Mouse (Mus musculus) limb, embryonic 10.5 days (tissue): Measurements from ENCODE around the gene Mcur1. TPM values are rescaled to one million over a fixed set of nuclear protein-coding genes. Genes with fewer than 3 reads are reported as not detected.

ENCODE experiments used
- DNase-seq: peaks from one replicate; pipeline ENCODE4 v3.0.0-alpha.2; 2017; ENCODE audit warnings: low spot score
- H3K27ac ChIP-seq: fragments of 300-500 bp; sonication (generic); 2 replicates; pipeline ENCODE4 v1.5.1; 2016; ENCODE audit warnings: mild to moderate bottlenecking
- H3K27me3 ChIP-seq: fragments of 300-500 bp; sonication (generic); 2 replicates; pipeline ENCODE4 v1.6.1; 2016; ENCODE audit warnings: low read depth, mild to moderate bottlenecking; ENCODE audit not compliant: poor library complexity, severe bottlenecking
- H3K36me3 ChIP-seq: fragments of 300-500 bp; sonication (generic); 2 replicates; pipeline ENCODE4 v1.6.1; 2016; ENCODE audit warnings: mild to moderate bottlenecking, moderate library complexity
- H3K4me1 ChIP-seq: fragments of 300-500 bp; sonication (generic); 2 replicates; pipeline ENCODE4 v1.6.1; 2016
- H3K4me3 ChIP-seq: fragments of 300-500 bp; sonication (generic); 2 replicates; pipeline ENCODE4 v1.5.1; 2016; ENCODE audit warnings: mild to moderate bottlenecking, moderate library complexity
- H3K9me3 ChIP-seq: fragments of 300-500 bp; sonication (generic); replicated peaks from 2 replicates; pipeline ENCODE4 v1.6.1; 2016; ENCODE audit warnings: mild to moderate bottlenecking
- WGBS: fragments of 180-500 bp; shearing (Covaris S2); methylation state at CpG from one replicate; pipeline ENCODE4 v1.1.7; 2016; 5-methylcytosine and 5-hydroxymethylcytosine counted together
- polyA plus RNA-seq: library from polyadenylated mRNA; unstranded; fragments of >200 nt; fragmentation: Nextera tagmentation; extraction: Ambion mirVana; gene quantifications from 2 replicates; pipeline ENCODE4 v1.2.1, GENCODE M21; 2016

Mcur1 gene
- polyA plus RNA-seq, 1 experiment from 2014 or later = 12.1 TPM

DNA sequence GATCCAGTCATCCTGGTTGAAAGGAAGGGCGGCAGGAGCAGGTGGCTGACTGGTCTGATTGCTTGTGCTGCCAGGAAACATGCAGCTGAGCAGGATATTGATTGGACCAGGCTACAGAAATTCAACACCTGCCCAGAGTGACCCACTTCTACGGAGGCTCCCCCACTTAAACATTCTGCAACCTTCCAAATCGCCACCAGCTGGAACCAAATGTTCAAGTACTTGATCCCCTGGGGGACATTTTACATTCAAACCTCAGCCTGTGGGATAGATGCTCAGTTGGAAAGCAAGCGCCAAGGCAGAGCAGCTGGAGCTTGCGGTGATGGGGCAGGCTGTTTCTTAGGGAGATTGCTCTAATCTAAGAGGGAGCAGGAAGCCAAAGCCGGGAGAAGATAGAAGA is 43.1 kb downstream of the Mcur1 start:
- H3K4me3 ChIP-seq = no peak overlapping the region
- H3K9me3 ChIP-seq = no peaks in the 10 kb centered on the region
- 61% methylated on average over 6 of the region's 6 CpGs for WGBS
- no peaks in the 10 kb centered on the region for H3K4me1 ChIP-seq
- H3K27me3 ChIP-seq = no peaks in the 10 kb centered on the region
- DNase-seq = no peak
- H3K27ac ChIP-seq = no peak overlapping the region
- no peaks in the 10 kb centered on the region for H3K36me3 ChIP-seq

DNA sequence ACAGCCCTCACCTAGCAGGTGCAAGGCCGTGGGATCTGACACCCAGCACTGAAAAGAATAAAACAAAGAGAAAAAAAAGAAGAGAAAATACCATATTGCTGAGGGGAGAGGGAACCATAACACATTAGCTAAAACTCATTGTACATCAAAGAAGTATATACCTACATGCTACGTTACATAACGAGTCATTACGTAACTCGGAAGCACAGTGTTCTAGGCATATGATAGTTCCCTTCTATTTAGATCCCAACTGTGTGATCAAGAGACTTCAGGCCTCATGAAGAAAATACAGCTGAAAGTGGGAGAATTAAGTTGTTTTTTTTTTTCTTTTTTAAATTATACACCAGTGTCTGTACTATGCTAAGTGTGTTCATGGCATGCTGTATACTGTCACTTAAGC is 43.9 kb downstream of the Mcur1 start:
- no peak for DNase-seq
- Histone ChIP-seq H3K9me3 (no peaks in the 10 kb centered on the region), H3K27me3 (no peaks in the 10 kb centered on the region), H3K27ac (no peak overlapping the region), H3K4me1 (no peaks in the 10 kb centered on the region), H3K4me3 (no peak overlapping the region), H3K36me3 (no peaks in the 10 kb centered on the region)
- 91% methylated on average over 5 of the region's 5 CpGs for WGBS

DNA sequence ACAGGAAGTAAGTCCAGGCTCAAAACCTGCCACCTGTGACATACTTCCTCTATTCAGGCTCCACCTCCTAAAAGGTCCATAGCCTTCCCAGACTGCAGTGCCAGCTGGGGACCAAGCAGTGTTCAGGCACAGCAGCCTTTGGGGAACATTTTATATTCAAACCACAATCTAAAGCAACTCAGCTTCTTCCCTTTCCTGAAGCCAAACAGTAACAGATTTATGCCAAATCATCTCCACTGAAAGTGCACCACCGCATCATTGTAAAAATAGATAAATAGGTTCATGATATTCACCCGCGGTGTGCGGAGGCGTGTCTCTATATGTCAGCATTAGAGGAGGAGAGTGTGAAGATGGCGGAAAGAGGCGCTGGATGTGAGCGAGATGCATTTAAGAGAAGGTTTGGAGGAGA is 45.0 kb downstream of the Mcur1 start:
- 72% methylated on average over 8 of the region's 8 CpGs for WGBS
- Histone ChIP-seq H3K27ac (no peak overlapping the region), H3K4me1 (peaks cover 3% of the 10 kb centered on the region; the same call in 1 of the 2 replicates), H3K4me3 (no peak overlapping the region), H3K27me3 (no peaks in the 10 kb centered on the region), H3K36me3 (no peaks in the 10 kb centered on the region), H3K9me3 (no peaks in the 10 kb centered on the region)
- no peak for DNase-seq

DNA sequence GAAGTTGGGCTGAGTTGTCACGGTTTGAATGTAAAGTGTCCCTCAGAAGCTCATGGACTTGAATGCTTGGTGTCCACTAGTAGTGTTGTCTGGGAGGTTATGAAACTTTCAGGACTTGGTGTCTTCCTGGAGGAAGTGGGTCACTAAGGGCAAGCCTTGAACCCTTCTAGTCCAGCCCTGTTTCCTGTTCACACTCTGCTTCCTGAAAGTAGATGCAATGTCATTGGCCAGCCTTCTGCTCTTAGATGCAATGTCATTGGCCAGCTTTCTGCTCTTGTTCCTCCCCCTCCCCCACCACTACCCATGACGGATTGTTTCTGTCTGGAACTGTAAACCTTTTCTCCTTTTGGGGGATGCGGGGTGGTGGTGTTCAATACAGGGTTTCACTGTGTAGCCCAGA is 47.3 kb downstream of the Mcur1 start:
- DNase-seq = no peak
- 86% methylated on average over 3 of the region's 3 CpGs for WGBS
- Histone ChIP-seq H3K4me3 (no peak overlapping the region), H3K36me3 (no peaks in the 10 kb centered on the region), H3K4me1 (peaks cover 3% of the 10 kb centered on the region; the same call in 1 of the 2 replicates), H3K9me3 (no peaks in the 10 kb centered on the region), H3K27ac (no peak overlapping the region), H3K27me3 (no peaks in the 10 kb centered on the region)

DNA sequence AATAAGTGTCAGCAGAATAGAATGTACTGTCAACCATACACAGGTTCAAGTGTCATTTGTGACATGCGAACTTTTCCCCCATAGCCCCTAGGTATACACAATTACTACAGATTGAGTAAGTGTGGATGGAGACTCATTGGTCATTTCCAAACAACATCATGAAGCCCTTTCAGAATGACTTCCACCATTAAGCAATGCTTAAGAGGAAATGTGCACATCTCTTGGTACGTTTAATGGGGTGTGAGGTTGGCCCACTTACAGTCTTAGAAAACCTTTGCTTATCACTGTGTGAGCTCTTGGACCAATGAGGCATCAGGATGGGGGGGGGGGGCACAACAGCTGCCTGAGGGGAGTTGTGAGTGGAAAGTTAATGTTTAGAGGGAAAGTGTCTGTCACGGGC is 54.2 kb downstream of the Mcur1 start:
- Histone ChIP-seq H3K27ac (no peak overlapping the region), H3K27me3 (no peaks in the 10 kb centered on the region), H3K4me1 (peaks cover 17% of the 10 kb centered on the region), H3K9me3 (no peaks in the 10 kb centered on the region), H3K4me3 (no peak overlapping the region), H3K36me3 (no peaks in the 10 kb centered on the region)
- DNase-seq = no peak
- WGBS = 86% methylated on average over 3 of the region's 3 CpGs

DNA sequence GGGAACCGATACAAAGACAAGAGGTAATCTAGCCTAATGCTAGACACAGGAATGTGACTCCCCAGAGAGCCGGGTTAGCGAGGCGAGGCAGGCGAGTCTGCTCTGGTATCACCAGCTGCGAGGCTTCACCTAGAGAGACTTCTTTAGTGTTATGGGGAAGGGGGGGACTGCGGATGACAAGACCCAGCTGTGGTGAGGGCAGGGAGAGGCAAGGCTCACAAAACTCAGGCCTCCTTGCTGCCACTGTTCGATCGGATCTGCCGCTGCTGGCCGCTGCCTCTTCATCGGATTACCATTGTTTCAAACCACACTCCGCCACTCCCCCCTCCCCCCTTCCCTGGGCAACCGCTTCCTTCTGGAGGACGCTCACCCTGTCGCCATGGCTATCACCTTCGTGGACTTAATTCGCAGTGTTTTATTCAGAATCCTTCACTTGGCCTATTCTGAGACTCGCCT is 56.6 kb downstream of the Mcur1 start:
- Histone ChIP-seq H3K27me3 (no peaks in the 10 kb centered on the region), H3K4me1 (peaks cover 15% of the 10 kb centered on the region), H3K4me3 (peak overlapping the region; percentile 52), H3K9me3 (no peaks in the 10 kb centered on the region), H3K36me3 (no peaks in the 10 kb centered on the region), H3K27ac (peak overlapping the region; percentile 86)
- WGBS = 2% methylated on average over 19 of the region's 19 CpGs
- peak; percentile 67 for DNase-seq

DNA sequence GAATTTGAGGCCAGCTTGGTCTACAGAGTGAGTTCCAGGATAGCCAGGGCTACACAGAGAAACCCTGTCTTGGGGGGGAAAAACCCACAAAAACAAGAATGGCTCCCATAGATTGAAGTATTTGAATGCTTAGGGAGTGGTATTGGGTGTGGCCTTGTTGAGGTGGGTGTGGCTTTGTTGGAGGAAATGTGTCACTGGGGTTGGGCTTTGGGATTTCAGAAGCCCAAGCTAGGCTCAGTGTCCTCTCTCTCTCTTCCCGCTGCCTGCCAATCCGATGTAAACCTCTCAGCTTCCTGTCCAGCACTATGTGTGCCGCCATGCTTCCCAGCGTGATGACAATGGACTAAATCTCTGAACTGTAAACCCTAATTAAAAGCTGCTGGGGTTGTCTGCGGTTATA is 58.4 kb downstream of the Mcur1 start:
- Histone ChIP-seq H3K4me1 (peaks cover 20% of the 10 kb centered on the region), H3K9me3 (0 out of 2 replicates have a peak, but pooled peaks cover 2% of the 10 kb centered on the region), H3K27ac (no peak overlapping the region), H3K27me3 (no peaks in the 10 kb centered on the region), H3K4me3 (no peak overlapping the region), H3K36me3 (no peaks in the 10 kb centered on the region)
- DNase-seq = no peak
- 79% methylated on average over 5 of the region's 5 CpGs for WGBS

DNA sequence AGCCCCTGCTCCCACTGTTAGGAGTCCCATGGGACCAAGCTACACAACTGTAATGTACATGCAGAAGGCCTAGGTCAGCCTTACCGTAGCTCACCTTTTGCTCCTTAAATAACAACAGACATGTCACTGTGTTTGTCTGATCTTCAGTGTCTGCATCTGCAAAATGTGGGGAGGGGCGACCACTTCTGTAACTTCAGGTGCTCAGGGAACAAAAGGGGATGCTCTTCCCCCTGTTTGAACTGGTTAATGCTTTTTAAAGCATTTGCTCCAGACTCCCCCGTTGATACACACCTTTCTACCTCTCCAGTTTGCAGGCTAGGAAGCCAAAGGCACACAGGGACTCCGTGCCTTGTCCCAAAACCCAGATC is 59.5 kb downstream of the Mcur1 start:
- Histone ChIP-seq H3K9me3 (0 out of 2 replicates have a peak, but pooled peaks cover 2% of the 10 kb centered on the region), H3K36me3 (no peaks in the 10 kb centered on the region), H3K27ac (no peak overlapping the region), H3K4me1 (peaks cover 22% of the 10 kb centered on the region), H3K4me3 (no peak overlapping the region), H3K27me3 (no peaks in the 10 kb centered on the region)
- WGBS = 89% methylated on average over 4 of the region's 4 CpGs
- no peak for DNase-seq

DNA sequence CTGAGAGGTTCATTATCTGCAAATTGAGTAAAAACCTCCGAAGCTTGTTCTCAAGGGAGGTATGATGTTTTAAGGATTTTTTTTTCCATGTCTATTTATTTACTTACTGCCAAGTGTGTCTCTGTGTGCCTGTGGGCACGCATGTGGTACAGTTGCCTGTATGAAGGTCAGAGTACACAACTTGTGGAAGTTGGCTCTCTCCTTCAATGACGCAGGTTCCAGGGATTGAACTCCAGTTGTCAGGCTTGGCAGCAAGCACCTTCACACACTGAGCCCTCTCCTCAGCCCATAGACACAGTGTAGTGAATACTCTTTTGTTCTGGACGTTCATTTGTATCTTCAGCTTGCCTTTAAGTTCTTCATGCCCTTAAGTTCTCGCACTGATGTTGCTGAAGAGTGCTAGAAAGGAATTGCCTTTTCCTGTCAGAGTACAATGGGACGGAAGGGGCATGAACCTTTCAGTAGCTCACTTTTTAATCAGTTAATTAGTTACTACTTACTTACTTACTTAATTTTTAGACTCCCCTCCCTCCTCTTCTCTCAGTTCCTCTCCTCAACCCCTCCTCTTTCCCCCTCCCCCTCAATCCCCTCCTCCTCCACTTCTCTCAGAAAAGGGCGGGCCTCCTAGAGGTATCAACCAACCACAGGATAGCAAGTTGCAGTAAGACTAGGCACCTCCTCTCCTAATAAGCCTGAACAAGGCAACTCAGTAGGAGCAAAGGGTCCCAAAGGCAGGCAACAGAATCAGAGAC is 60.1 kb downstream of the Mcur1 start:
- Histone ChIP-seq H3K36me3 (no peaks in the 10 kb centered on the region), H3K27me3 (no peaks in the 10 kb centered on the region), H3K4me1 (peaks cover 22% of the 10 kb centered on the region), H3K9me3 (0 out of 2 replicates have a peak, but pooled peaks cover 2% of the 10 kb centered on the region), H3K27ac (no peak overlapping the region), H3K4me3 (no peak overlapping the region)
- no peak for DNase-seq
- 84% methylated on average over 7 of the region's 7 CpGs for WGBS

DNA sequence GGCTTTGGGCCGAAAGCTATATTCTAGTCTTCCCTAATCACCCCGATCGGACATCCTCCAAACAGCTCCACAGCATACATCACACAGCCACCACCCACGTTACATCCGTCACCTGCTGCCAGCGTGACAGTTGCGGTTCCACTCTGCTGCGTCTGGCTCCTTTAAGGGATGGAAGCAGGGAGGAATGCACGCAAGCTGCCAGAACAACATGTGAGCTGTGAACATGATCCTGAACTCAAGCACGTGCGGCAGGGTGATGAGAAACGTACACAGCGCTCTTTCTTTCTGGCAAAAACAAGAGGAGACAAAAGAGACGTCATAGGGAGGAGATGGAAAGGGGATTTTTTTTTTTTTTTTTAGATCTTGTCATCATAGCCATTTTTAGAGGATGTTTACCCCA is 61.1 kb downstream of the Mcur1 start:
- Histone ChIP-seq H3K4me1 (peaks cover 19% of the 10 kb centered on the region), H3K9me3 (0 out of 2 replicates have a peak, but pooled peaks cover 2% of the 10 kb centered on the region), H3K36me3 (no peaks in the 10 kb centered on the region), H3K27ac (no peak overlapping the region), H3K27me3 (no peaks in the 10 kb centered on the region), H3K4me3 (no peak overlapping the region)
- 84% methylated on average over 14 of the region's 14 CpGs for WGBS
- no peak for DNase-seq

DNA sequence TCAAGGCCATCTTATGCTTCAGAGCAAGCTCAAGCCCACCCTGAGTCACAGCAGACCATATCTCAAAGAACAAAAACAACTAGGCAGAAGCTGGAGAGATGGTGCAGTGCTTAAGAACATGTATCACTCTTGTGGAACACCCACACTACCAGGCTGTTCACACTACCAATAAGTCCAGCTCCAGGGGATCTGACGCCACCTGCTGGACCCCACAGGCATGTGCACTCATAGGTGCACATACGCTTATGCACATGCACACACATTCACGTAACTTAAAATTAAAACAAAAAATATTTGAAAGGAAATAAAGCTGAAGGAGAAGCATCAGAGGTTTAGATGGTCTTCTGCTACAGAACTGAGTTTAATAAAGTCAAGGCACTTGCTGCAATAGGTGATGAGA is 62.2 kb downstream of the Mcur1 start:
- 0 out of 2 replicates have a peak, but pooled peaks cover 2% of the 10 kb centered on the region for H3K9me3 ChIP-seq
- WGBS = 95% methylated on average over 3 of the region's 3 CpGs
- H3K4me1 ChIP-seq = peaks cover 8% of the 10 kb centered on the region
- H3K27me3 ChIP-seq = no peaks in the 10 kb centered on the region
- no peak overlapping the region for H3K4me3 ChIP-seq
- no peaks in the 10 kb centered on the region for H3K36me3 ChIP-seq
- H3K27ac ChIP-seq = no peak overlapping the region
- no peak for DNase-seq

DNA sequence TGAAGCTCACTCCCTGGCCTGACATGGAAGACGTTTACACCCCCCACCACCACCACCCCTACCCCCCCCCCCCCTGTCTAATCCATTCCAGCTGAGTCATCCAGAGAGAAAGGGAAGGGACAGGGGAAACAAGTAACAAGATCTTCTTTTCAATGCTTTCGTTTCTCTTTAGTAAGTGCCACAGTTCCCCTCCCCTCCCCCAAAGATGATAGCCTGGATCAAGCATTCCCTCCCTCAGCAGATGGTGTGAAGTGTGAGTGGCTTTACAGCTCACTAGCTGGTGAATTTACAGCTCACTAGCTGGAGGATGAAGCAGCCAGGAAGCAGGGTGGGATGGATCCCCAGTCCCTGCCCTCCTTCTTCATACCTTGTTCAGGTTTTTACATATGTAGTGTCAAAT is 63.3 kb downstream of the Mcur1 start:
- Histone ChIP-seq H3K9me3 (0 out of 2 replicates have a peak, but pooled peaks cover 2% of the 10 kb centered on the region), H3K36me3 (no peaks in the 10 kb centered on the region), H3K27me3 (no peaks in the 10 kb centered on the region), H3K4me1 (peaks cover 8% of the 10 kb centered on the region), H3K27ac (no peak overlapping the region), H3K4me3 (no peak overlapping the region)
- WGBS = 8% methylated on average over 2 of the region's 2 CpGs
- DNase-seq = no peak

DNA sequence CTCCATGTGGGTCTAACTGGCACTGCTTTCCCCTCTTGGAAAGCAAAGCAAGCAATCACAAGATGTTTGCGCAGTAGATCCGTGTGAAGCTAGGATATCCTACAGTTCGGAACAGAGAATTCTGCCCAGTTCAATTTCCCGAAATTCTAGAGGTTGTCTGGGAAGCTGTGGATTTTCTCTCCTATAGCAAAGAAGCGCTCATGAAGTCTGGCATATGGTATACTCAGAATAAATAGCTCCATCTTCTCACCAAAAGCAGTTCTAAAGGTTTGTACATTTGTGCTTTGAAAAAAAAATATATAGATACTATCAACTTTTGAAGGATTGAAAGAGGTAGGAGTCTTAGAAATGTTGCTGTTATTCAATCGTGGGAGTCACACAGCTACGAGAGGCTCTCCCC is 64.3 kb downstream of the Mcur1 start:
- Histone ChIP-seq H3K36me3 (no peaks in the 10 kb centered on the region), H3K27ac (no peak overlapping the region), H3K27me3 (no peaks in the 10 kb centered on the region), H3K4me1 (peaks cover 8% of the 10 kb centered on the region), H3K4me3 (no peak overlapping the region), H3K9me3 (0 out of 2 replicates have a peak, but pooled peaks cover 2% of the 10 kb centered on the region)
- DNase-seq = no peak
- 89% methylated on average over 7 of the region's 7 CpGs for WGBS
